Mouse (Mus musculus) right cerebral cortex, adult 2 months (tissue): ENCODE data around the gene Galnt4.
"Not testable (repeated sequence)": the region's sequence is repeated elsewhere in the genome, so short reads cannot be mapped to it uniquely, and the experiment has no call there.

Experiments
- DNase-seq, 2 experiments: peaks; one replicate each; pipeline ENCODE4 v3.0.0; 2021 to 2022; ENCODE audit warnings: low spot score in 2 of 2

Galnt4 gene

DNA sequence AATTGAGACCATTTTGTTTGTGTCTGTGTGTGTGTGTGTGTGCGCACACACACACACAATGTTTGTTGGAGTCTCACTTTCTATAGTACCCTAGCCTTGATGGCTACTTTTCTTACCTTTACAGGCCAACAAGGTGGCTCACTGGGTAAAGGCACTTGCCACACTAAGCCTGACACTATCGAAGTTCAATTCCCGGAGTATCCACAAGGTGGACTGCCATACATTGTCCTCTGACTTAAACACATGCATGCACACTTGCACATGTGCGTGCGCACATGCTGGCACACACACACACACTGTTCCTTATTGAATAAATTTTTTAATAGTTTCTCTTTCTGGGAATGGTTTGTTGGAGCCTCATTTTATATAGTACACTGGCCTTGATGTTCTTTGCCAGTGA is 48.8 kb downstream of the Galnt4 start:
- DNase-seq = no peak

DNA sequence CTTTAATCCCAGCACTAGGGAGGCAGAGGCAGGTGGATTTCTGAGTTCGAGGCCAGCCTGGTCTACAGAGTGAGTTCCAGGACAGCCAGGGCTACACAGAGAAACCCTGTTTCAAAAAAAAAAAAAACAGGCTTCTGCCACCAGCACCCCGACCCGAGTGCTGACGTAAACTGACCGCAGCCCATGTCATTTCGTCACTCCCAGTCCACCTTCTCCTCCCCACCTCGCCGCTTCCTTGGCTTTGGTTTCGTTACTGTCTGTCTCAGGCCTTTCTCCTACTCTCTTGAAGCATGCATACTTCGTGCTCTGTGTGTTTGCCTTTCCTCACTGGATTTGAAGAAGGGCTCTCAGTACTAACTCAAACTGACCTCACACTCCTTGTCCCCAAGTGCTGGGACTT is 49.7 kb downstream of the Galnt4 start:
- not testable (repeated sequence) for DNase-seq

GRCm38 (mm10) chr10:99161987-99162582 is 54.1 kb downstream of the Galnt4 start:
- peak; percentile 10 to 26 for DNase-seq
